Mouse (Mus musculus) heart, adult 2 months (tissue): ENCODE measurements at regions not wholly inside any gene's neighbourhood (a gene's known extent, or its start where the extent isn't known, plus 50 kb on each side); places are given as distances from the start of the nearest gene placed in this dataset.

Experiments used
- CTCF ChIP-seq: fragments of 200-600 bp; IDR thresholded peaks from 2 replicates; pipeline ENCODE4 v1.8.1; 2022; ENCODE audit warnings: antibody characterized with exemption, mild to moderate bottlenecking, moderate library complexity
- EP300 ChIP-seq: fragments of 200-500 bp; IDR thresholded peaks from 2 replicates; pipeline ENCODE4 v1.6.1; 2011; ENCODE audit warnings: low read depth, low read length, control low read depth; ENCODE audit not compliant: insufficient read depth

- no peak for TF ChIP-seq CTCF
- no peak for TF ChIP-seq EP300
Measured at GRCm38 (mm10) chr14:79716704-79717103, 54.4 kb downstream of the Pcdh8 start.
